Mouse (Mus musculus) megakaryocyte, embryonic 14.5 days (primary cell): ENCODE measurements around the gene Ptp4a2. TPM values are rescaled to one million over a fixed set of nuclear protein-coding genes. Genes with fewer than 3 reads are reported as not detected.

Source experiments
- H3K27me3 ChIP-seq: replicated peaks from 2 replicates; pipeline ENCODE3; 2012; ENCODE audit warnings: inconsistent platforms
- H3K36me3 ChIP-seq: replicated peaks from 2 replicates; pipeline ENCODE3; 2012; ENCODE audit warnings: low read length, inconsistent platforms, mixed read lengths
- H3K4me1 ChIP-seq: 2 replicates; pipeline ENCODE4 v1.6.1; 2012; ENCODE audit warnings: inconsistent platforms
- H3K4me3 ChIP-seq: replicated peaks from 2 replicates; pipeline ENCODE3; 2012; ENCODE audit warnings: moderate library complexity, mild to moderate bottlenecking, inconsistent platforms
- H3K9me3 ChIP-seq: 2 replicates; pipeline ENCODE4 v1.6.1; 2012; ENCODE audit warnings: inconsistent platforms
- FLI1 ChIP-seq: IDR thresholded peaks from 2 replicates; pipeline ENCODE4 v1.6.1; 2012; ENCODE audit warnings: low read length, inconsistent platforms, mixed read lengths
- GATA1 ChIP-seq: IDR thresholded peaks from 3 replicates; pipeline ENCODE4 v1.6.1; 2012; ENCODE audit warnings: mixed read lengths, low read length, inconsistent platforms, borderline replicate concordance
- polyA plus RNA-seq: library from polyadenylated mRNA; stranded (reverse); fragments of >175 nt; gene quantifications from 2 replicates; pipeline ENCODE4 v1.2.3, GENCODE M21; 2012; ENCODE audit warnings: low replicate concordance; ENCODE audit not compliant: insufficient read depth

The Ptp4a2 gene
- polyA plus RNA-seq, 1 experiment, result 30.1 TPM

GRCm38 (mm10) chr4:129820417-129821086 lies 9.5 kb downstream of the Ptp4a2 start:
- peaks cover 48% of the 10 kb centered on the region for H3K4me1 ChIP-seq
- peaks cover 23% of the 10 kb centered on the region for H3K36me3 ChIP-seq
- H3K4me3 ChIP-seq, result peak overlapping the region; percentile 97
- no peaks in the 10 kb centered on the region for H3K9me3 ChIP-seq
- H3K27me3 ChIP-seq, result no peaks in the 10 kb centered on the region
- TF ChIP-seq FLI1 (no peak), GATA1 (no peak)

- TF ChIP-seq GATA1 (no peak), FLI1 (no peak)
- Histone ChIP-seq H3K4me3 (peak overlapping the region; percentile 97), H3K27me3 (no peaks in the 10 kb centered on the region), H3K9me3 (no peaks in the 10 kb centered on the region), H3K4me1 (peaks cover 49% of the 10 kb centered on the region), H3K36me3 (peaks cover 23% of the 10 kb centered on the region)
Observed at GRCm38 (mm10) chr4:129821087-129821616, 10.1 kb downstream of the Ptp4a2 start.

- no peaks in the 10 kb centered on the region for H3K27me3 ChIP-seq
- H3K9me3 ChIP-seq, result no peaks in the 10 kb centered on the region
- TF ChIP-seq FLI1, result no peak
- no peak for TF ChIP-seq GATA1
- peak overlapping the region; percentile 97 for H3K4me3 ChIP-seq
- H3K4me1 ChIP-seq, result peaks cover 60% of the 10 kb centered on the region
- H3K36me3 ChIP-seq, result peaks cover 29% of the 10 kb centered on the region
Observed at GRCm38 (mm10) chr4:129822324-129822723, 11.3 kb downstream of the Ptp4a2 start.

- no peaks in the 10 kb centered on the region for H3K27me3 ChIP-seq
- peak overlapping the region; percentile 50 for H3K4me3 ChIP-seq
- no peak for TF ChIP-seq FLI1
- TF ChIP-seq GATA1, result no peak
- H3K4me1 ChIP-seq, result peaks cover 60% of the 10 kb centered on the region
- H3K9me3 ChIP-seq, result no peaks in the 10 kb centered on the region
- peaks cover 39% of the 10 kb centered on the region for H3K36me3 ChIP-seq
Observed at GRCm38 (mm10) chr4:129823216-129823810, 12.3 kb downstream of the Ptp4a2 start.

GRCm38 (mm10) chr4:129827611-129828010 lies 16.6 kb downstream of the Ptp4a2 start:
- TF ChIP-seq FLI1 (no peak), GATA1 (no peak)
- H3K27me3 ChIP-seq, result no peaks in the 10 kb centered on the region
- peaks cover 82% of the 10 kb centered on the region for H3K4me1 ChIP-seq
- peaks cover 40% of the 10 kb centered on the region for H3K36me3 ChIP-seq
- H3K9me3 ChIP-seq, result no peaks in the 10 kb centered on the region
- H3K4me3 ChIP-seq, result no peak overlapping the region

- Histone ChIP-seq H3K27me3 (no peaks in the 10 kb centered on the region), H3K36me3 (peaks cover 37% of the 10 kb centered on the region), H3K4me1 (peaks cover 82% of the 10 kb centered on the region), H3K9me3 (no peaks in the 10 kb centered on the region), H3K4me3 (no peak overlapping the region)
- no peak for TF ChIP-seq FLI1
- TF ChIP-seq GATA1, result no peak
Observed at GRCm38 (mm10) chr4:129828081-129828480, 17.1 kb downstream of the Ptp4a2 start.

GRCm38 (mm10) chr4:129829799-129830198 lies 18.8 kb downstream of the Ptp4a2 start:
- H3K36me3 ChIP-seq, result peaks cover 28% of the 10 kb centered on the region
- H3K9me3 ChIP-seq, result no peaks in the 10 kb centered on the region
- peak overlapping the region; percentile 6 for H3K4me3 ChIP-seq
- TF ChIP-seq GATA1, result no peak
- TF ChIP-seq FLI1, result no peak
- H3K27me3 ChIP-seq, result no peaks in the 10 kb centered on the region
- peaks cover 81% of the 10 kb centered on the region for H3K4me1 ChIP-seq

- TF ChIP-seq FLI1 (no peak), GATA1 (no peak)
- peaks cover 84% of the 10 kb centered on the region for H3K4me1 ChIP-seq
- peak overlapping the region; percentile 70 for H3K4me3 ChIP-seq
- H3K36me3 ChIP-seq, result peaks cover 31% of the 10 kb centered on the region
- H3K27me3 ChIP-seq, result no peaks in the 10 kb centered on the region
- H3K9me3 ChIP-seq, result no peaks in the 10 kb centered on the region
Observed at GRCm38 (mm10) chr4:129830343-129830944, 19.4 kb downstream of the Ptp4a2 start.

- TF ChIP-seq FLI1 (no peak), GATA1 (no peak)
- Histone ChIP-seq H3K4me3 (no peak overlapping the region), H3K27me3 (no peaks in the 10 kb centered on the region), H3K4me1 (peaks cover 69% of the 10 kb centered on the region), H3K9me3 (no peaks in the 10 kb centered on the region), H3K36me3 (peaks cover 25% of the 10 kb centered on the region)
Observed at GRCm38 (mm10) chr4:129834581-129834980, 23.6 kb downstream of the Ptp4a2 start.

- H3K4me1 ChIP-seq, result peaks cover 68% of the 10 kb centered on the region
Observed at GRCm38 (mm10) chr4:129835296-129835695, 24.3 kb downstream of the Ptp4a2 start.

More at GRCm38 (mm10) chr4:129835296-129835695, 24.3 kb downstream of the Ptp4a2 start:
- Histone ChIP-seq H3K27me3 (no peaks in the 10 kb centered on the region), H3K4me3 (no peak overlapping the region), H3K36me3 (peaks cover 31% of the 10 kb centered on the region), H3K9me3 (no peaks in the 10 kb centered on the region)
- TF ChIP-seq GATA1 (no peak), FLI1 (no peak)
